Mouse (Mus musculus): Measurements from ENCODE around the gene 1700024B05Rik.
"Not testable (repeated sequence)": the region's sequence is repeated elsewhere in the genome, so short reads cannot be mapped to it uniquely, and the experiment has no call there.

Gene 1700024B05Rik

GRCm38 (mm10) chr14:41943695-41944094 is at the start of gene 1700024B05Rik:
Gene 1700024B05Rik (plus strand): TSS chr14:41943995.
- not testable (repeated sequence) for DNase-seq

GRCm38 (mm10) chr14:41907190-41907589 is 36.6 kb upstream of the 1700024B05Rik start, which contains the start of gene Gm7980:
Gene Gm7980 (minus strand): TSS chr14:41907290.
- DNase-seq, result not testable (repeated sequence)

- DNase-seq, result not testable (repeated sequence)
These were observed 19.1 kb upstream of the 1700024B05Rik start, which contains the start of gene 1700049E17Rik1 for GRCm38 (mm10) chr14:41924649-41925048. Gene 1700049E17Rik1 (plus strand): TSS chr14:41924949.

GRCm38 (mm10) chr14:41964095-41964494 is 20.3 kb downstream of the 1700024B05Rik start:
- DNase-seq, result not testable (repeated sequence)

- not testable (repeated sequence) for DNase-seq
These were observed 24.0 kb downstream of the 1700024B05Rik start, which contains the start of gene Gm6401 for GRCm38 (mm10) chr14:41967827-41968226. Gene Gm6401 (minus strand): TSS chr14:41967927.

GRCm38 (mm10) chr14:41968596-41968995 is 24.8 kb downstream of the 1700024B05Rik start:
- not testable (repeated sequence) for DNase-seq

GRCm38 (mm10) chr14:41983225-41983624 is 39.4 kb downstream of the 1700024B05Rik start, which contains the start of gene Gm3543:
Gene Gm3543 (minus strand): TSS chr14:41983325.
- DNase-seq, result not testable (repeated sequence)

Measured in kidney, adult 18-20 months (tissue).